Mouse (Mus musculus) right cerebral cortex, postnatal 25 days (tissue): ENCODE data around the gene Mamdc2.

Source experiments
- DNase-seq: peaks from one replicate; pipeline ENCODE4 v3.0.0; 2022

Gene Mamdc2

GRCm38 (mm10) chr19:23256771-23257170 is 191.5 kb downstream of the Mamdc2 start:
- DNase-seq: no peak
